Mouse (Mus musculus) stomach, postnatal 0 days (tissue): ENCODE results near the gene Olfr1358.
"Not testable (repeated sequence)": the region's sequence is repeated elsewhere in the genome, so short reads cannot be mapped to it uniquely, and the experiment has no call there.

Experiments
- CTCF ChIP-seq: IDR thresholded peaks from 2 replicates; pipeline ENCODE4 v1.5.1; 2016; ENCODE audit warnings: antibody characterized with exemption, low read depth, mild to moderate bottlenecking, moderate library complexity
- EP300 ChIP-seq: optimal IDR thresholded peaks from 2 replicates; pipeline ENCODE3; 2016; ENCODE audit warnings: antibody characterized with exemption

GRCm38 (mm10) chr10:78525071-78525470 is 7.8 kb downstream of the Olfr1358 start:
- not testable (repeated sequence) for TF ChIP-seq CTCF, EP300
